Mouse (Mus musculus) heart, postnatal 4 days (tissue): ENCODE measurements around the gene Dio2. TPM values are rescaled to one million over a fixed set of nuclear protein-coding genes. Genes with fewer than 3 reads are reported as not detected.

Experiments
- DNase-seq: peaks from one replicate; pipeline ENCODE4 v3.0.0; 2021
- total RNA-seq, 2 experiments: library from RNA; stranded (reverse); gene quantifications; 2 replicates each; pipeline ENCODE4 v1.2.3; 2021

The Dio2 gene
- 1 to 10 TPM; 3.1 to 3.9 TPM for total RNA-seq

- DNase-seq, result peak; percentile 42
These were observed at the start of gene Dio2 for GRCm38 (mm10) chr12:90738388-90739223. Gene Dio2, minus strand, starts transcription at chr12:90738438.

GRCm38 (mm10) chr12:90781438-90781837 is 43.2 kb upstream of the Dio2 start:
- no peak for DNase-seq

- no peak for DNase-seq
These were observed 6.5 kb upstream of the Dio2 start for GRCm38 (mm10) chr12:90744752-90745151.

GRCm38 (mm10) chr12:90743633-90744032 is 5.4 kb upstream of the Dio2 start:
- no peak for DNase-seq

GRCm38 (mm10) chr12:90740468-90740867 is 2.2 kb upstream of the Dio2 start:
- peak; percentile 81 for DNase-seq

- DNase-seq, result peak; percentile 14
These were observed 306 bp downstream of the Dio2 start for GRCm38 (mm10) chr12:90737932-90738331.

GRCm38 (mm10) chr12:90735447-90735846 is 2.8 kb downstream of the Dio2 start:
- no peak for DNase-seq

- DNase-seq, result no peak
These were observed 3.7 kb downstream of the Dio2 start for GRCm38 (mm10) chr12:90734503-90734902.

GRCm38 (mm10) chr12:90733721-90734120 is 4.5 kb downstream of the Dio2 start:
- no peak for DNase-seq

- DNase-seq, result peak; percentile 83
These were observed 8.6 kb downstream of the Dio2 start for GRCm38 (mm10) chr12:90729648-90730047.

GRCm38 (mm10) chr12:90725107-90725506 is 13.1 kb downstream of the Dio2 start:
- no peak for DNase-seq

GRCm38 (mm10) chr12:90724644-90725043 is 13.6 kb downstream of the Dio2 start:
- no peak for DNase-seq

GRCm38 (mm10) chr12:90694135-90694534 is 44.1 kb downstream of the Dio2 start:
- no peak for DNase-seq
